Mouse (Mus musculus) C2C12 (cell line): ENCODE measurements at regions not wholly inside any gene's neighbourhood (a gene's known extent, or its start where the extent isn't known, plus 50 kb on each side); places are given as distances from the start of the nearest gene placed in this dataset.

Source experiments
- CEBPB ChIP-seq: IDR thresholded peaks from one replicate; pipeline ENCODE4 v1.6.1; 2011; ENCODE audit warnings: low read depth, mild to moderate bottlenecking, control low read depth, moderate library complexity
- CTCF ChIP-seq: IDR thresholded peaks from one replicate; pipeline ENCODE4 v1.5.1; 2011; ENCODE audit not compliant: control insufficient read depth, insufficient read depth, insufficient read length
- MYOD1 ChIP-seq: IDR thresholded peaks from one replicate; pipeline ENCODE4 v1.6.1; 2011; ENCODE audit warnings: low read depth; ENCODE audit not compliant: control insufficient read depth, insufficient read length
- MYOG ChIP-seq: IDR thresholded peaks from one replicate; pipeline ENCODE4 v1.6.1; 2011; ENCODE audit not compliant: control insufficient read depth, insufficient read length; ENCODE audit errors: extremely low read depth
- USF1 ChIP-seq: IDR thresholded peaks from one replicate; pipeline ENCODE4 v1.6.1; 2011; ENCODE audit warnings: low read depth, mild to moderate bottlenecking, control low read depth, moderate library complexity

- no peak for TF ChIP-seq CTCF
- TF ChIP-seq MYOG, result no peak
- no peak for TF ChIP-seq USF1
- peak; percentile 97 for TF ChIP-seq CEBPB
- TF ChIP-seq MYOD1, result no peak
These were observed 596.7 kb downstream of the Insc start for GRCm38 (mm10) chr7:115340155-115340554.
